Mouse (Mus musculus): ENCODE results near the gene Nek7. TPM values are rescaled to one million over a fixed set of nuclear protein-coding genes. Genes with fewer than 3 reads are reported as not detected.

The Nek7 gene
- polyA plus RNA-seq, 1 experiment from 2014 or later: 11.0 TPM

DNA sequence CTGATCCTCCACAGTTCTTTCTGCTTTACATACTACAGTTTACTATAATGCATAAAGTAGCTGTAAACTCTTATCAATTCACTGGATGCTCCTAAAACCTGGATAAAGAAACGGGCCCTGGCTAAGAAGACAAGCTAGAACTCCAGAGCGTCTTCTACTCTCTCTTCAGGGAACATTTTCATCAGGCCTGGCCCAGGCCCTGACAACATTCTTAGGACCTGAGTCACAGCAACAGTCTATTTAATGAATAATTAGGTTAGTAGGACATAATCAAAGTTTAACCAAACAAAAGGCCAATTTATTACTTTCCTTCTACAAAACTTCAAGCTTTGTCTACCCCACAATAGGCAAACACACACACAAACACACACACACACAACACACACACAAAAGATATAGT lies 15.2 kb downstream of the Nek7 start:
- ATAC-seq (ENCODE audit: low FRiP score, low read depth): no peak
- no peak overlapping the region for H3K4me2 ChIP-seq
- 74% methylated on average over 2 of the region's 2 CpGs for WGBS
- H3K9me3 ChIP-seq: no peaks in the 10 kb centered on the region
- no peak overlapping the region for H3K27ac ChIP-seq (replicated peaks)
- no peak overlapping the region for H3K9ac ChIP-seq
- no peaks in the 10 kb centered on the region for H3K36me3 ChIP-seq
- no peaks in the 10 kb centered on the region for H3K27me3 ChIP-seq
- H3K4me3 ChIP-seq: no peak overlapping the region
- no peaks in the 10 kb centered on the region for H3K4me1 ChIP-seq (replicated peaks)

DNA sequence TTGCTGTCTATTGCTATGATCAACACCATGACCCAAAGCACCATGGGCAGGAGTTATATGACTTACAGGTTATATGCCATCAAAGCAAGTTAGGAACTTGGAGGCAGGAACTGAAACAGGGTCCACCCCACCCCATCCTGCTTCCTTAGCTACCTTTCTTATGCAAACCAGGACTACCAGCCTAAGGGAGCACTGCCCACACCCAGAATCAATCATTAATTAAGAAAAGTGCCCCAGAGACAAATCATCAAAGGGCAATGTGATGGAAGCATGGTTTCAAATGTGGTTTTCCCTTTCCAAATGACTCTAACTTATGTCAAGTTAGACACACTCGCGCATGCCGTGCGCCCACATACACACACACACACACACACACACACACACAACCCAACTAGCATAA lies 16.0 kb downstream of the Nek7 start:
- WGBS: 97% methylated on average over 4 of the region's 4 CpGs
- ATAC-seq (ENCODE audit: low FRiP score, low read depth): no peak
- Histone ChIP-seq H3K4me3 (no peak overlapping the region), H3K36me3 (no peaks in the 10 kb centered on the region), H3K27ac (replicated peaks) (no peak overlapping the region), H3K9ac (no peak overlapping the region), H3K4me2 (no peak overlapping the region), H3K4me1 (replicated peaks) (no peaks in the 10 kb centered on the region), H3K9me3 (no peaks in the 10 kb centered on the region), H3K27me3 (no peaks in the 10 kb centered on the region)

DNA sequence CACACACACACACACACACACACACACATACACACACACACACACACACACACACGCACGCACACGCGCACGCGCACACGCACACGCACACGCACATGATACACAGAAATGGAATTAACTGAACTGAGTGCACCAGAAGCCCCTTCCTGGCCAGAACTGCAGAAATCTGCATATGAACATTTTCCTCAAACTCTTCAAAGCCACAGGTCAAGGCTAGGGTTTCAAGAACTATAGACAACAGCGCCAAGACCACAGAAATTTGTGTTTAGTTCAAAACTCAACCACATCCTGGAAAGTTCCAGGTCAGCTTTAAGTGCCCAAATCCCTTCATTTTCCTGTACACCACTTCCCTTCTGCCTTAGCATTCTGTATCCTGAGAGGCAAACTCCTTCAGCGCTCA lies 21.9 kb downstream of the Nek7 start:
- Histone ChIP-seq H3K4me1 (replicated peaks) (no peaks in the 10 kb centered on the region), H3K4me2 (no peak overlapping the region), H3K4me3 (no peak overlapping the region), H3K27me3 (no peaks in the 10 kb centered on the region), H3K9me3 (no peaks in the 10 kb centered on the region), H3K36me3 (no peaks in the 10 kb centered on the region), H3K27ac (replicated peaks) (no peak overlapping the region), H3K9ac (no peak overlapping the region)
- WGBS: 97% methylated on average over 11 of the region's 11 CpGs
- no peak for ATAC-seq (ENCODE audit: low FRiP score, low read depth)

DNA sequence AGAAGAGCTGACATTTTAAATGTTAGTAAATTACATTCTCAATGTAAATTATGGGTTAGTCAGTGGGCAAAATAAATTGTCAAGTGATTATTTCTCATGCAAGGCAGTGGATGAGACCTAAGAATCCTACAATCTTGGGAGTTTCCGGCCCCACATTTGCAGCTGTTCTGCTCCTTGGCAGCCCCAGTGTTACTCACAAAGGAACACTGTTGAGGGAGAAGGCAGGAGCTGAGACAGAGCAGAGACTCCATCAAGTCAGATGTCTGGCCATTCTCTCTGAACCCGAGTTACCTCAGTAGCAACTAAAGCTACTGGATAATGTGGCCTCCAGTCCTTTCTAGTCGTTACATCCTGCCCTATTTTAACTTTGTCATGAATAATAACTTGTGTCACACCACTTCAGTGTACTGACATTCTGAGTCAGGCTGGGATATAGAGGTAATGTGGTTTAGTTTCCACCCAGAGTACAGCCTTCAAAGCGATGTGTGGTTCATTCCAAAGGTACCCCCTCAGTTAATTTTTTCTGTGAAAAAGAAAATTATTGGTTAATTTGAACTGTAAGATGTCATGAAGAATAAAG lies 23.7 kb downstream of the Nek7 start:
- Histone ChIP-seq H3K27ac (replicated peaks) (no peak overlapping the region), H3K9me3 (no peaks in the 10 kb centered on the region), H3K9ac (no peak overlapping the region), H3K27me3 (no peaks in the 10 kb centered on the region), H3K4me3 (no peak overlapping the region), H3K36me3 (no peaks in the 10 kb centered on the region), H3K4me2 (no peak overlapping the region), H3K4me1 (replicated peaks) (no peaks in the 10 kb centered on the region)
- WGBS: 64% methylated on average over 4 of the region's 4 CpGs
- no peak for ATAC-seq (ENCODE audit: low FRiP score, low read depth)

DNA sequence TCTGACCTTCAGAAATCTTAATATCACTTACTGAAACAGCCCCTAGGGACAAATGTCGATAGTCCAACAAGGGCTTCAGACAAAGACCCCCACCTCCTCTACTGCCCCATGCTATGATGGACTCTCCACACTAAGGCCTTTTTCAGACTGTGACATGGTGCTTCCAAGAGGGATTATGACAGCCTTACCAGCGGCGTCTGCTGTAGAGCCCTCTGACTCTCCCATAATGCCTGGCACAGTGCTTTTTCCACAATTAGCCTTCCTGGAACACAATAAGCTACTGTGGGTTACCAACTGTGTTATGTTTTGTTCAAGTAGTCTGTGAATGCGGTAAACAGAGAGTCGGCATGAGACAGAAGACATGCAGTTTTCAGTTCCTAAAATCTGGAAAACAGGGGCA lies 25.0 kb downstream of the Nek7 start:
- Histone ChIP-seq H3K4me1 (replicated peaks) (no peaks in the 10 kb centered on the region), H3K36me3 (no peaks in the 10 kb centered on the region), H3K9me3 (no peaks in the 10 kb centered on the region), H3K9ac (no peak overlapping the region), H3K27me3 (no peaks in the 10 kb centered on the region), H3K4me2 (no peak overlapping the region), H3K4me3 (no peak overlapping the region), H3K27ac (replicated peaks) (no peak overlapping the region)
- WGBS: 65% methylated on average over 5 of the region's 5 CpGs
- ATAC-seq (ENCODE audit: low FRiP score, low read depth): no peak

DNA sequence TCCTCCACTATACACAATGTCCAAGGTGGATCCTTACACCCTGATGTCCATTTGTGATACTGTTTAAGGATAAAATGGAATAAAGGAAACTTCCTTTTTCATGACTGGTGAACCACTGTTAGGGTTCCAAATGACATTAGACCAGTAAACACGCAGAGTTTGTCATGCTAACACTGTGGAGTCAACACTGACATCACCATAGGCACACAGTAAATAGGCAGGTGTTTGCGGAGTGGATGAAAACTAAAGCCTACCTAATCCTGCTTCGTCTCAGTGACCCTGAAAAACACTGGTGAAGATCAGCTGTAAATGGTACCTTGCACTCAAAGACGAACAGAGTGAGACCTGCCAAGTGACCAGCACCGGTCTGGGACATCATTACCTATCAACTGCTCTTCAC lies 26.0 kb downstream of the Nek7 start:
- no peak overlapping the region for H3K4me3 ChIP-seq
- no peaks in the 10 kb centered on the region for H3K4me1 ChIP-seq (replicated peaks)
- no peak for ATAC-seq (ENCODE audit: low FRiP score, low read depth)
- H3K27me3 ChIP-seq: no peaks in the 10 kb centered on the region
- no peak overlapping the region for H3K4me2 ChIP-seq
- WGBS: 96% methylated on average over 5 of the region's 5 CpGs
- H3K9me3 ChIP-seq: no peaks in the 10 kb centered on the region
- no peak overlapping the region for H3K27ac ChIP-seq (replicated peaks)
- H3K36me3 ChIP-seq: no peaks in the 10 kb centered on the region
- no peak overlapping the region for H3K9ac ChIP-seq

DNA sequence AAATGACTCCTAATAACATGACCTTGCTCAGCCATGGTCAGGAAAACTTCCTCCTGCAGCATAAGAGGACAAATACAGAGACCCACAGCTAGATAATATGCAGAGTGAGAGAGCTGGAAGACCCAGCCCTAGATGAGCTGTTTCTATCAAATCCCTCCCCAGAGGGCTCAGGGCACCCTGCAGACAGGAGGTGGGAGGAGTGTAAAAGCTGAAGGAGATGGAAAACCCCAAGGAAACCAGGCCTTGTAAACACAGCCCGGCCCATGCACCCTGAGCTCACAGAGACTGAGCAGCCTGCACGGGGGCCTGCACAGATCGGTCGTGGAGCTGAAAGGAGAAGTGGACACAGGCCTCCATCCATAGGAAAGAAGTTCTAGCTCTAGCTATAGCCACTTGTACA lies 27.5 kb downstream of the Nek7 start:
- Histone ChIP-seq H3K4me1 (replicated peaks) (no peaks in the 10 kb centered on the region), H3K36me3 (no peaks in the 10 kb centered on the region), H3K9ac (no peak overlapping the region), H3K9me3 (no peaks in the 10 kb centered on the region), H3K27me3 (no peaks in the 10 kb centered on the region), H3K27ac (replicated peaks) (no peak overlapping the region), H3K4me3 (no peak overlapping the region), H3K4me2 (no peak overlapping the region)
- ATAC-seq (ENCODE audit: low FRiP score, low read depth): no peak
- 84% methylated on average over 4 of the region's 4 CpGs for WGBS

DNA sequence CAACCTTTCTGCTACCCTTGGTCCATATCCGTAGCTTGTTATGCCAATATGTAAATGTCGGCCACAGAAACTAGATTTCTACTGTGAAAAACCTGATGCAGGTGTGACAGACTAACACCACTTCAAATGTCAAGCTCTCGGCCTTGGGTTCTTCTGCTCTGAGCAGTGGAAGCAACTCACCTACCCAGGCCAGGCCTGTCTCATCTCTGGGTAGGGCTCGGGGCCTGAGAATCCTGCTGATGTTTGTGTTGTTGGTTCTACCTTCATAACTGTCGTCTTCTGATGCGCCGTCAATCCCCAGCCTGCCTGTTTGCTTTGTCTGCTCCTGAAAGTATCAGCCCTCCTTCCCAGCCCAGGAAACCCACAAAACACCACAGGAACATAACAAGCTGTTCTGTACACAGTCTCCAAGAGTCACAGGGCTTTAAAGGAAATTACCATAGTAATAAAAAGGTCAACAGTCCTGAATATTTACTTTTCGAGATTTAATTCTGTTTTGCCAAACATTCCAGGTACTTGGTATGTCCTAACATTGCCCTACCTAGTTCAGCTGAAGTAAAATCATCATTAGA lies 29.4 kb downstream of the Nek7 start:
- Histone ChIP-seq H3K4me1 (replicated peaks) (no peaks in the 10 kb centered on the region), H3K4me3 (no peak overlapping the region), H3K9ac (no peak overlapping the region), H3K4me2 (no peak overlapping the region), H3K27me3 (no peaks in the 10 kb centered on the region), H3K9me3 (no peaks in the 10 kb centered on the region), H3K36me3 (no peaks in the 10 kb centered on the region), H3K27ac (replicated peaks) (no peak overlapping the region)
- ATAC-seq (ENCODE audit: low FRiP score, low read depth): no peak
- 93% methylated on average over 8 of the region's 8 CpGs for WGBS

DNA sequence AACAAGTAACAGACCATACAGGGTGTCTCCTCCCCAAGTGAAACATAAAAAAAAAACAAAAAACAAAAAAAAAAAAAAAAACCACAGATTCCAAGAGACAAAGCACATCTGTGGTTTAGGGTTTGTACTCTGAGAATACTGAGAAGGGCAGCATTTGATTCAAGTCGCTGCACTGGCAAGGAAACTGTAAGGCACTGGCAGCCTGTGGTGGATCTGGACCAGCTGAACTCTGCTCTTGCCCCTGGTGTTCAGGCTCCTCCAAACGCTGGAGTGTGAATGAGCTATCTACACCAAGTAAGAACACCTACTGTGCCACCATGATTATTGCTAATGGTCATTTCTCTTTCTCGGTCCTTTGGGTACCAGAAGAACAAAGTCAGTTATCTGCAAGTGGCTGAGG lies 30.8 kb downstream of the Nek7 start:
- Histone ChIP-seq H3K27ac (replicated peaks) (no peak overlapping the region), H3K4me1 (replicated peaks) (no peaks in the 10 kb centered on the region), H3K4me2 (no peak overlapping the region), H3K27me3 (no peaks in the 10 kb centered on the region), H3K9me3 (no peaks in the 10 kb centered on the region), H3K36me3 (no peaks in the 10 kb centered on the region), H3K4me3 (no peak overlapping the region), H3K9ac (no peak overlapping the region)
- WGBS: 72% methylated on average over 3 of the region's 3 CpGs
- ATAC-seq (ENCODE audit: low FRiP score, low read depth): no peak

DNA sequence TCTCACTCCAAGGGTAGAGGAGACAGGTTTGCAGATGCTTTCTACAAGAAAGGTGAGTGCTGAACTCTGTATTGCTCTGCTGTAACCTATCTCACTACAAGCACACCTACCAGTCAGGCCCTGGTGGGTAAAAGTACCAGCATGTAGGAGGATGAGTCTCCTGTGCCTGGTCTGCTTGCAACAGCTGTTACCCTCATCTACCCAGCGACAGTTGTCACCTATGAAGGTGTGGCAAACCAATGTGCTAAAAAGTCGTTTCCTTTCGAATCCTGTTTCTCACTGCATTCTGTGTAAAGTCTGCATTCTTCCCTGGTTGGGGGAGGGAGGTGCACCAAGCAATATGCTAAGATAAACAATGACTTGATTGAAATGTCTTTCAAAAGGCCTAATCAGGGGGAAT lies 32.1 kb downstream of the Nek7 start:
- H3K9ac ChIP-seq: no peak overlapping the region
- H3K9me3 ChIP-seq: no peaks in the 10 kb centered on the region
- no peak for ATAC-seq (ENCODE audit: low FRiP score, low read depth)
- no peak overlapping the region for H3K27ac ChIP-seq (replicated peaks)
- H3K4me1 ChIP-seq (replicated peaks): no peaks in the 10 kb centered on the region
- no peaks in the 10 kb centered on the region for H3K36me3 ChIP-seq
- H3K4me3 ChIP-seq: no peak overlapping the region
- WGBS: 59% methylated on average over 3 of the region's 3 CpGs
- no peak overlapping the region for H3K4me2 ChIP-seq
- no peaks in the 10 kb centered on the region for H3K27me3 ChIP-seq

DNA sequence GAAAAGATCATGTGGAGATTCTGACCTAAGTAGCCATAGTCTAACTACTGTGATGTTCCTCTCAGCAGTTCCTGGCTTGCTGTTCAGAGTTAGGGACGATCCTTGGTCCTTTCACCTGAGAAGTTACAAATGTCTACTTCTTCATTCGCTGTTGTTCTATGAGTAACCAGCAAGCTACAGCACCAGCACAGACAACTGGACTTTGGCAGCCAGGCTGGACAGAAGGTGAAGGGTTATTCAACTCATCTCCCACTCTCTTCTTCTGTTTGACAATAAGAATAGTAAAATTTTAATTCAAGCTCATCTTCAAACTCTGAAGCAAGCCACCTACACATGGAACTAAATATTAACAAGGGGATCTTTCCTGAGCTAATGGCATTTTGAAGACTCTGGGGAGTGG lies 33.0 kb downstream of the Nek7 start:
- Histone ChIP-seq H3K27me3 (no peaks in the 10 kb centered on the region), H3K36me3 (no peaks in the 10 kb centered on the region), H3K27ac (replicated peaks) (no peak overlapping the region), H3K9me3 (no peaks in the 10 kb centered on the region), H3K4me1 (replicated peaks) (no peaks in the 10 kb centered on the region), H3K9ac (no peak overlapping the region), H3K4me3 (no peak overlapping the region), H3K4me2 (no peak overlapping the region)
- WGBS: 93% methylated on average over 2 of the region's 2 CpGs
- ATAC-seq (ENCODE audit: low FRiP score, low read depth): no peak

DNA sequence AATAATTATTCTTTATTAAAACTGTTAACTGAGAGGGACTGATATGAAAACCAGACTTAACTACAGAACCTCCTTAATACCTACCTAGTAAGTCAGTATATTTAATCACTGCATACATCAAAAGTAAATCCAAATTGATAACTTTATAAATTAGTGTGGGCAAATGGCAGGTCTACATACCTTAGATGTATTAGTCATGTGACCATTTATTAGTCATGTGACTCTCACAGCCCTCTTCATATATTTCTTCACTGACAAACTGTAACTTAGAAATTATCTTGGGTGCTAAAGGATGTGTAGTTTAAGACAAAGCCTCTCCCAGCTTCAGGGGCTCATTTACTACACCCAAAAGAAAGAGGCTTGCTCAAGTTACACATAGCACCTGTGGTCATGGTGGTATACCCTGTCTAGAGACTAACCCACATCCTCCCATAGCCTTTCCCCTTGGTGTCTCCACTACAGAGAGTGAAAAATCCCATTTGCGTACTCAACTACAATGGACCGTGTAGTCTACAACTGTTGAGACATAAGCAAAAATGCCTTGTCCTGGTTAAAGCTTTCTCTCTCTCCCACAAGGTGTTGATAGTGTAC lies 35.4 kb downstream of the Nek7 start:
- no peak overlapping the region for H3K4me2 ChIP-seq
- no peak for ATAC-seq (ENCODE audit: low FRiP score, low read depth)
- whole genome bisulfite sequencing: 95% methylated on average over 2 of the region's 2 CpGs

DNA sequence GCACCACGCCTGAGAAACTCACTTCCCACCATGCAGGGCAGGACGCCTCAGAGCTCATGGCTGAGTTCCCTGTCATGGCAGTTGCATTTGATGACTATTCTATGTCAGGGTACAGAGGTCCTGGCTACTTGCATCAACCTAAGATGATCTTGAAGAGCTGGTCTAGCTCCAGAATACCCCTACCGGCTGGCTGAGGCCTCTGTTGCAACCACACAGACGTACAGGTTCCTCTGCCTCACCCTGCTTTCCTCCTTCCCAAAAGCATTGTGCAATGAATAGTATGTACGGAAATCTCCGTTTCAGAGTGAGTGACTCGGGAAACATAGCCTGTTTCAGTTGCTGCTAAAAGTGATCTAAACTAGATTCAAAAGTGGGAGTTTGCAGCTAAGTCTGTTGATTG lies 37.7 kb downstream of the Nek7 start:
- no peak for ATAC-seq (ENCODE audit: low FRiP score, low read depth)
- no peak overlapping the region for H3K27ac ChIP-seq (replicated peaks)
- H3K4me3 ChIP-seq: no peak overlapping the region
- H3K36me3 ChIP-seq: no peaks in the 10 kb centered on the region
- no peak overlapping the region for H3K9ac ChIP-seq
- 87% methylated on average over 7 of the region's 7 CpGs for WGBS
- H3K9me3 ChIP-seq: no peaks in the 10 kb centered on the region
- H3K4me2 ChIP-seq: no peak overlapping the region
- H3K27me3 ChIP-seq: no peaks in the 10 kb centered on the region
- no peaks in the 10 kb centered on the region for H3K4me1 ChIP-seq (replicated peaks)

More for the DNA sequence above, 35.4 kb downstream of the Nek7 start:
- Histone ChIP-seq H3K27ac (replicated peaks) (no peak overlapping the region), H3K36me3 (no peaks in the 10 kb centered on the region), H3K9me3 (no peaks in the 10 kb centered on the region), H3K4me1 (replicated peaks) (no peaks in the 10 kb centered on the region), H3K9ac (no peak overlapping the region), H3K4me3 (no peak overlapping the region), H3K27me3 (no peaks in the 10 kb centered on the region)

All from hindbrain, embryonic 15.5 days (tissue).